Mouse (Mus musculus): ENCODE data around the gene Olfr732.

Olfr732 gene

DNA sequence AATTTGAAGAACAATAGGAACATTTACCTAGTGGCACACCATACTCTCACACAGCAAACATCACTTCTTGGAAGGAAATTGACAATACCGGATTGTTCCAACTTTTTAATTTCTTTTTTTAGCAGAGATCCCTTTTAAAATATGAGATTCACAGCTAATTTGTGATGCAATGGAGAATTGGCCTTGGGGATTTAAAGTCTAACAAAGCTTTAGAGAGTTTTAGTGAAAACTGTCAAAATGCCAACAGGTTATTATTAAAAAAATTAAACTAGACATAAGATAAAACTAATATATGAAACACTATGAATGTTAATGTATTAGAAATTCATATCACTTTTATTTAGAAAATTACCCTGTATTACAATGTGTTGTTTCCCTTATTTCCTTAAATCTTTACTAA, at the start of gene Olfr732:
TSS of gene Olfr732 (minus strand) at position 101 of the 400 bp plus-strand sequence.
- DNase-seq (ENCODE audit: low read depth) = no peak

DNA sequence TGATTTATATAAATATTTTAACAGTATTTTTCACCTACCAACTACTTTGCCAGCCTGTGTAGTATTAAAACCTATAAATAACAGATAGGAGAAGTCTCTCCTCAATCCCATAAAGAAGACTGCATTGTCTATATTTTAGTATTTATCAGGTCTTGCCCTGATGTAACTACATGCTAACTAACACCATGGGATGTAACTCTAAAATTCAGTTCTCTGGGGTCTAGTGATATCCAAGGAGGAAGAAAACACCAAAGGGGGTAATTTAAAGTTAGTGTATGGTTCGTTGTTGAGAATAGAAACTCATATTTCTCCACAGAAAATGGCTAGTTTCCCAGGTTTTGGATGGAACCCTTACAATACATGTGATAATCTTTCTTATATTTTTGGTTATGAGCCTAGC, 42.7 kb upstream of the Olfr732 start, which contains the start of gene Olfr734:
TSS of gene Olfr734 (minus strand) at position 101 of the 400 bp plus-strand sequence.
- no peak for DNase-seq (ENCODE audit: low read depth)

DNA sequence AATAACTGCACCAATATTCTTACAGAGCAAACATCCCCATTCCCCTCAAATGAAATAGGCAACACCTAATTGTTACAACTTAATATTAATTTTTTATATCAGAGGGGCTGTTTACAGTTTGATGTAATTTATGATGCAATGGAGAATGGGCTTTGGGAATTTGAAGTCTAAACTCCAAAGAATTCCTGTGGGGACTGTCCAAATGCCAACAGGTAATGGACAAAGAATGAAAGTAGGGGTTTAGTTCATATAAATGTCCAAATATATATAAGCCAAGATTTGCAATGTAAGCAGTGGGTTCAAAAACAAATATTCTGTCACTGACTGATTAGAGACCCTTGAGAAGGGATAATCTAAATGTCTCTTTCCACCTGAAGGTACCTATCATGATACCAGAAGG, 17.4 kb upstream of the Olfr732 start, which contains the start of gene Olfr733:
TSS of gene Olfr733 (minus strand) at position 101 of the 400 bp plus-strand sequence.
- no peak for DNase-seq (ENCODE audit: low read depth)

DNA sequence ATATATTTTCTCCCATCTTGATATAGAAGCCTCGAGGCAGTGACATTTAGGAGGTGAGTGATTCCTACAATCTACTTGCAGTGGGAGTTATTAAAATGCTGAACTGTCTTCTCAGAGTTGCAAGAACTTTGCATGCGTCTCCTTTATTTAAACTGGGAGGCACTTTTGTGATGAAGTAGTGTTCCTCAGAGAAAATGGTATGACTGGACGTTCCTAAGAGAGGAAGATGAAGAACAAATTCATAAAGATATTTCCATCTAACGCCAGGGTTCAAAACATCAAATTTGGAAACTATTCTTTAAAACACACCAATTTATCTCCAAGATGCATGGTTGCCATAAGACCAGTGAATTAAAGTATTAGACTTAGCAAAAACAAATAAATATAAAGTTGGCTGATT, 42.2 kb downstream of the Olfr732 start, which contains the start of gene Olfr731:
TSS of gene Olfr731 (minus strand) at position 101 of the 400 bp plus-strand sequence.
- DNase-seq (ENCODE audit: low read depth) = no peak

All from NIH3T3 (cell line).